Mouse (Mus musculus) splenic B cell, adult 2 months (primary cell): ENCODE results near the gene Fhl3.
A peak's percentile ranks its signal among the peaks of the same experiment; 100 is the strongest.

Experiments used
- DNase-seq: peaks from one replicate; pipeline ENCODE4 v3.0.0-alpha.2; 2011; ENCODE audit warnings: low read depth, low spot score
- H3K27me3 ChIP-seq: 2 replicates; pipeline ENCODE4 v1.6.1; 2012; ENCODE audit warnings: mild to moderate bottlenecking, low read length, moderate library complexity, mixed read lengths; ENCODE audit not compliant: control insufficient read depth, poor library complexity, insufficient read depth, severe bottlenecking
- H3K36me3 ChIP-seq: 2 replicates; pipeline ENCODE4 v1.6.1; 2012; ENCODE audit warnings: mild to moderate bottlenecking, low read length, moderate library complexity, mixed read lengths; ENCODE audit not compliant: control insufficient read depth, poor library complexity, insufficient read depth, severe bottlenecking

The Fhl3 gene

DNA sequence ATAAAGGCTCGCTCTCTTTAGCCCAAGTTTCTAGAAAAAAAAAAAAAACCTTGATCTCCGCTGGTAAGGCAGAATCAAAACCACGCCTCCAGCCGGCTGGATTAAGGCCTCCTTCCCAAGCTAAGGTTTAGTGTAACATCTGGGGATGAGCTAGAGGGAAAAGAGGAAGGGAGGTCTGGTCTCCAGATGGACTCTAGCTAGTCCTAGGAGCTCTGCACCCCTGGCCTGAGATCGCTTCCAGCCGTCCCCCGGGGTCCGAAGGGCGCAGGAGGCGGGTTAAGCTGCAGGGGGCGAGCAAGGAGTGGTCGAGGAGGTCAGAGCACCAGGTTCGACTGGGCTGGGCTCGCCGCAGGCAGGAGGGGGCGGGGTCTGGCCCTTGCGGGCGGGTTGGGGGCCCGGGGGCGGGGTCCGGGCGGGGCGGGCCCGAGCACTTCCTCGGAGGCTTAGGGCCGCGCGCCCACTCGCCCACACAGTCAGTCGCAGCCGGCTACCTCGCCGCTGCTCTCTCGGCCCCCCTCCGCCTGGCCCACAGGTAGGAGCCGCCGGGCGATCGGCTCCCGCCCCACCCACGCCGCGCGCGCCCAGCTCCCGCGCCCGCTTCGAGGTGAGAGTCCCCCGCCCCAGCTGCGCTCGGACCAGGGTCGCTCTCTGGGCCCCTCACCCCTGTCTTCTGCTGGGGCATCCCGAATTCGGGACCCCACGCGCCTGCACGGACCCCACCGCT lies at the start of gene Fhl3:
Fhl3 (plus strand) TSS at position 454 of the 724 bp plus-strand sequence.
- H3K27me3 ChIP-seq, result no peaks in the 10 kb centered on the region
- peak; percentile 77 for DNase-seq
- H3K36me3 ChIP-seq, result no peaks in the 10 kb centered on the region

DNA sequence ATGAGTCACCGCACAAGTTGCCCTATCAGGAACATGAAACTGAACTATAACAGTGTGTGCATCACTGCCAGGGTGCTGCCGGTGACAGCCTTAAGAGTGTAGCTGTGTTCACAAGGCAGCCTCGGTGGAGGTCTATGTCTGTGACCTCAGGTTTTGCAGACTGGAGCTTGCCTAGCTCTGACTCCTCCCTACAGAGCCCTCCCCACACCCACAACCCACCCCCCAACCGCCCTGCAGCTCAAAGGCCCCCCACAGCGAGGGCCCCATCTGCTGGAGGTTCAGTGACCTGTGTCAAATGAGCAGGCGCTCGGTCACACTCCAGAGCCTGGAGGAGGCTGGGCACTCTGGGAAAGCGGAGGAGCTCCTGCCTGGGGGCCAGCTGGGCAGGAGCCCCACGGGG lies 47.6 kb upstream of the Fhl3 start:
- H3K36me3 ChIP-seq, result no peaks in the 10 kb centered on the region
- H3K27me3 ChIP-seq, result no peaks in the 10 kb centered on the region
- DNase-seq, result no peak

DNA sequence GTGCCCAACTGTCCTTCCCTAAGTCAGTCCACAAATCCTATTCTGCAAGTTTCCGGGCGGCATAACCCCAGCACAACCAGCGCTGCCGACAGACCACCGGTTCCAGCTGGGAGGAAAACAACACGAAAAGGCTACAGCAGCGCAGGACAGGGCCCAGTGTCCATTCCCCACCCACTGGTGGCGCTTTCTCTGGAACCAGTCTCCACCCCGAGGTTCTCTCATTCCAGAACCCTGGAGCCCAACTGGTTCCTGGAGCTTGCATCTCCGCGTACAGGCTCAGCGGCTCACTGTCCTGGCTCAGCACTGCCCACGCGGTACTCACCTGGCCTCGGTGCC lies 44.0 kb upstream of the Fhl3 start, which contains the start of gene Pou3f1:
Pou3f1 (plus strand) TSS at position 290 of the 336 bp plus-strand sequence.
- DNase-seq, result no peak
- Histone ChIP-seq H3K36me3 (no peaks in the 10 kb centered on the region), H3K27me3 (peaks cover 4% of the 10 kb centered on the region; the same call in 1 of the 2 replicates)

DNA sequence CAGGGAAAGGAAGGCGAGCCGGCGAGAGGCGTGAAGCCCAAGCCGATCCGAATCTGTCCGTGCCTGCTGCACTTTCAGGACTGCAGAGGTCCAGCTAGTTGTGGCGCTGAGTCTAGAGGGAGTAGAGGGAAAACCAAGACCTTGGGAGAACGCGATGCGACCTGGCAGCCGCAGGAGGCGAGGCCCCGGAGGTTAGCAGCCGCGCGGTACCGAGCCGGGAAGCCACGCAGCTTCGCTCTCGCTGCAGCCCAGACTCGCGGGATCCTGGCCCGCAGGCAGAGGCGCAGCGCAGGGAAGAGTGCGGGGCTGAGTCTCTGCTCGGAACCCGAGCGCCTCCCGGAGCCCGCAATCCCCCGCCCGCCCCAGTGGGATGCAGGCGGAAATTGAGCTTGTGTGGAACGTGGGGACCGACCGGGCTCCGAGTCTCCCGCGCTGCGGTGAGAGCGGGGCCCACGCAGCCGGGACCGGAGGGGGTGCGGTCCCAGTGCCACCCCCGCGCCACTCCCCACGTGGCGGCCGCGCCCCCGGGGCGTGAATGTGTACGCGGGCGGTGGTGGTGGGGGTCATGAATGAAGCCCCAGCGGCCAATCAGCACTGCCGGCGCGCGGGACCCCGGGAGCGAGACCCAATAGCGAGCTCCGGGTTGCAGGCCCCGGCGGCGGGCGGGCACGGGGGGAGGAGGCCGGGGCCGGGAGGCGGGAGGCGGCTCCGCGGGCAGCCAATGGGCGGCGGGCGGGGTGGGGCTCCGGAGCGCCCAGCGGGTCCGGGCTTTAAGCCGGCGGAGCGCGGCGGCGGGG lies 43.4 kb upstream of the Fhl3 start:
- Histone ChIP-seq H3K36me3 (no peaks in the 10 kb centered on the region), H3K27me3 (peaks cover 4% of the 10 kb centered on the region; the same call in 1 of the 2 replicates)
- peak; percentile 45 for DNase-seq

DNA sequence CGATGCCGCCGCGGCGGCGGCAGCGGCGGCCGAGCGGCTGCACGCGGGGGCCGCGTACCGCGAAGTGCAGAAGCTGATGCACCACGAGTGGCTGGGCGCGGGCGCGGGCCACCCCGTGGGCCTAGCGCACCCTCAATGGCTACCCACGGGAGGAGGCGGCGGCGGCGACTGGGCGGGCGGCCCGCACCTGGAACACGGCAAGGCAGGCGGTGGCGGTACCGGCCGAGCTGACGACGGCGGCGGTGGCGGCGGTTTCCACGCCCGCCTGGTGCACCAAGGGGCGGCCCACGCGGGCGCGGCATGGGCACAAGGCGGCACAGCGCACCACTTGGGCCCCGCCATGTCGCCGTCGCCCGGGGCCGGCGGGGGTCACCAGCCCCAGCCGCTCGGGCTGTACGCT lies 42.7 kb upstream of the Fhl3 start:
- Histone ChIP-seq H3K27me3 (peaks cover 4% of the 10 kb centered on the region; the same call in 1 of the 2 replicates), H3K36me3 (no peaks in the 10 kb centered on the region)
- no peak for DNase-seq

DNA sequence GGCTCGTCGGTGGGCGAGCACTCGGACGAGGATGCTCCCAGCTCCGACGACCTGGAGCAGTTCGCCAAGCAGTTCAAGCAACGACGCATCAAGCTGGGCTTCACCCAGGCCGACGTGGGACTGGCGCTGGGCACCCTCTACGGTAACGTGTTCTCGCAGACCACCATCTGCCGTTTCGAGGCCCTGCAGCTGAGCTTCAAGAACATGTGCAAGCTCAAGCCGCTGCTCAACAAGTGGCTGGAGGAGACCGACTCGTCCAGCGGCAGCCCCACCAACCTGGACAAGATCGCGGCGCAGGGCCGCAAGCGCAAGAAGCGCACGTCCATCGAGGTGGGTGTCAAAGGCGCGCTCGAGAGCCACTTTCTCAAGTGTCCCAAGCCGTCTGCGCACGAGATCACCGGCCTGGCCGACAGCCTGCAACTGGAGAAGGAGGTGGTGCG lies 42.1 kb upstream of the Fhl3 start:
- DNase-seq, result peak; percentile 17
- H3K36me3 ChIP-seq, result no peaks in the 10 kb centered on the region

DNA sequence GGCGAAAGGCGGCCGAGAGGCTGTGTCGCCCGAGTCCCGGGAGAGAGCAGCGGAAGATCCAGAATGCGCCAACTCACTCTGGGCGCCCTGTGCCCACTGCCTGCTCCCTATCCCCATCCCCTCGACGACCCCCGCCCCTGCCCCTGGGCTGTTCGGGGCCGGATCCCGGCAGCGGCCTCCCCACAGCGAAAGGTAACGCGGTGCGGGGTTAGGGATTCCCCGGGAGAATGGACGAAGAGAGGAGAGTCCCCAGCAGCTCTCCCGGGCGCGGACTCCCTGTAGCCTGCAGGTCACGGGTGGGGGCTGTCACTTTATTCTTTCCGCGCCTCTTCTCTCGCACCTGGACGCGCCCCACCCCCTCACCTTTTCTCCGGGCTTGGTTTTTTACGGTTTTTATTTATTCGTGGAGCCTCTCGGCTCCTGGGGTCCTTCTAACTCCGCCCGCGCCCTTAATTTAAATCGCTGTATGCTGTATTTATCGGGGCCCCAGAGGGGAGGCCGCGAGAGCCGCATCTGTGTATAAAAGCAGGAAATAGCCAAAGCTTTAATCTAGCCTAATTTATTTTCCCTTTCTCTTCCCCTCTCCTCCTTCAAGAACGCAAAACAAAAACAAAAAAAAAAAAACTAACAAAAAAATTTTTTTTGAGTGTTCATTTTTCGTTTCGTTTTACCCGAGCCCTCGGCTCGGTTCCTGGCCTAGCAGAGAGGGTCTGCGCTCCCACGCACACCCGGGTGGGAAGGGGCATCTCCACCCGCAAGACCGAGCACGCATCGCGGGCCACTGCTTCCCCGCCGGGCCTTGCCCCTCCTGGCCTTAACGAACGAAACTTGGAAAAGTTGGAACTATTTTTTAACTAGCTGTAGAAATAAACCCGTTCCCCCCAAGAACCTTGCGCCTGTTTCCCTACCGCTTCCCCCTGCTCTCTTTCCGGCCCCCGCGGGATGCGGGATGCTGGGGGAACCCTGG lies 41.0 kb upstream of the Fhl3 start:
- Histone ChIP-seq H3K27me3 (peaks cover 4% of the 10 kb centered on the region; the same call in 1 of the 2 replicates), H3K36me3 (no peaks in the 10 kb centered on the region)
- DNase-seq, result no peak

More for the DNA sequence above, 42.1 kb upstream of the Fhl3 start:
- H3K27me3 ChIP-seq, result peaks cover 4% of the 10 kb centered on the region; the same call in 1 of the 2 replicates

DNA sequence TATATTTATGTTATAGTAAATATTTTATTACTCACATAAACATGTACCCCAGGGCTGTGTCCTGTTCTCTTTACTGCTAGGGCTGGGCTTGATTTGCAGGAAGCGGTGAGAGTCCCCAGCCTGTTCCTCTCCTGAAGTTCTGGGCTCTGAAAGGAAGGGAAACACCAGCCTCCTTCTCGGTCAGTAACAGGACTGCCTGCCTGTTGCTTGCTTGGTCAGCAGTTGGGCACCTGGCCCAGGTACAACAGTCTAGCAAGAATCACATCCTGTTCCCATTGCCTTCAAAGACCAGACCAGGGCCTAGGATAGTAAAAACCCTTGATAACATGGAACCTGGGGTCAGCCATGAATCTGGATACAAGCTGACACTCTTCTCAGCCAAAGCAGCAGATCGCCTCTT lies 39.9 kb upstream of the Fhl3 start:
- Histone ChIP-seq H3K36me3 (no peaks in the 10 kb centered on the region), H3K27me3 (peaks cover 4% of the 10 kb centered on the region; the same call in 1 of the 2 replicates)
- no peak for DNase-seq

DNA sequence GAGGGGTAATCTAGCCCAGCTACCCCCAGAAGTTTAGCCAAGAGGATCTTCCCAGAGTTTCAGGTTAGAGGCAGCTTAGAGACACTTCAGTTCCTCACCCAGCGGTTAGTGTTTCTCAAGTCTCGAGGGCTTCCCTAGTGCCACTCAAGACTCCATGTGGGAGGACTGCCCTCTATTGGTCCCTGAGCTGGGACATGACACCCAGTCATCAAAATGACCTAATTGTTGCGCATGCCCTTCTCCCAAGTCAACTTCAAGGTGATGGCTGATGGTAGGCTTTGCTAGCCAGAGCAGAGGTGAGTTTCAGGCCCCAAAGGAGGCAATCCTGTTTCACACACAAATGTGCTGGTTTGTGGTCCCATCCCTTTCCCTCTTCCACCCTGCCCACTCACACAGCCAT lies 37.5 kb upstream of the Fhl3 start:
- no peak for DNase-seq
- peaks cover 4% of the 10 kb centered on the region; the same call in 1 of the 2 replicates for H3K27me3 ChIP-seq
- no peaks in the 10 kb centered on the region for H3K36me3 ChIP-seq

DNA sequence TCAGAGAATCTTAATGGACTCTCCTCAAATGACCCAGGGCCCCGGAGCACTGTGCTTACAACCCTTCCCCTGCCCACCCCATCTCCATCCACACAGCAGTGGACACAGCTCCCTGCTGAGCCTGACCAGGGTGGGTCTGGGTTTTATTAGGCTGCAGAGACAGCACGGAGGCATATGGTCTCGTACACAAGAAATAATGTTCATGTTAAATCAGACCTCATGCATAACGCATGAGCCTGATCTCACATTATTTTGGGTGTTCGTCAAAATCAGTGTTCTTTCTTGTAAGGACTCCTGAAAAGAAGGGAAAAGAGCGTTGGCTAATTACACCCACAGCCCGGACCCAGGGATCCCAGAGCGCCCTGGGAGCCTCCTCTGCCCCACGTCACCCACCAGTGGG lies 36.3 kb upstream of the Fhl3 start:
- Histone ChIP-seq H3K36me3 (no peaks in the 10 kb centered on the region), H3K27me3 (peaks cover 4% of the 10 kb centered on the region; the same call in 1 of the 2 replicates)
- DNase-seq, result no peak

DNA sequence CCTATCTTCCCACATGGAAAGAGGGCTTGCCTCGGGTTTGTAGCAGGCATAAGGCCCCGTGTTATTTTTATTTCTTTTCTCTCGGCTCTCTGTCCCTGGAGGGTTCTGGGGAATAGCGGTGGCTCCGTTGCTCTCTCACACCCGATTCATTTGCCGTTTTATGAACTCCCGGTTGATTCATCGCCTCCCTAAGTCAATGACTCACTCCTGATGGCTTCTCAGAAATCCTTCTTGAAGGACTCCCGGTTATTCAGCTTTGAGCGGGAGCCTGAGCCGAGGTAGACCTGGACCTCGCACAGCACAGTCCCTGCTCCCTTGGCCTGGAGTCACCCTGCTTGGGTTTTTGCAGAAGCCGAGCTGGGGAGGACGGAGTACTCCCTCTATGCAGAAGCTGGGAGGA lies 35.9 kb upstream of the Fhl3 start:
- H3K36me3 ChIP-seq, result no peaks in the 10 kb centered on the region
- peaks cover 4% of the 10 kb centered on the region; the same call in 1 of the 2 replicates for H3K27me3 ChIP-seq
- no peak for DNase-seq

DNA sequence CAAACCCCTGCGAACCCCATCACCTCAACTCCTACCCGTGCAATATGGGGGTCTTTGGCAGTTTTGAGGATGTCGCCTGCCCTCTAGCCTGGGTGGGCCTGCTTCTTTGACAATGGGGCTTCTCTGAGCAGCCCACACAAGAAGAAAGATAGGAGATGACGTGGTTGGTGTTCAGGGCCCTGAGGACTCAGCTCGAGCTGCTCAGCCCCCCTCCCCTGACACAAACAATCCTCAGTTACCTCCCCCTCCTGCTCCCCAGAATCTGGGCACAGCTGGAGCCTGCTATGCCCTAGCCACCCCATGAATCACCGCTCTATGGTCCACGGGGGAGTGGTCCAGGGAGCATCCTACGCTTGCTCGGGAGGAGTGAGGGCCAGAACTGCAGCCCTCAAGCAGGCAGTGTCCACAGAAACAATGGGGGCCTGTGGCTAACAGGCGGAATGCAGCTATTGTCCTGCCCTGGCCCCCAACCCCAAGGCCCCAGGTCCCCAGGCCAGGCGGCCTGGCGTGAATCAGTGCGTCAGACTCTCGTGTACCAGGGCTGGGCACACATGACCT lies 32.9 kb upstream of the Fhl3 start:
- no peak for DNase-seq
- Histone ChIP-seq H3K36me3 (no peaks in the 10 kb centered on the region), H3K27me3 (no peaks in the 10 kb centered on the region; the same call in 1 of the 2 replicates)

DNA sequence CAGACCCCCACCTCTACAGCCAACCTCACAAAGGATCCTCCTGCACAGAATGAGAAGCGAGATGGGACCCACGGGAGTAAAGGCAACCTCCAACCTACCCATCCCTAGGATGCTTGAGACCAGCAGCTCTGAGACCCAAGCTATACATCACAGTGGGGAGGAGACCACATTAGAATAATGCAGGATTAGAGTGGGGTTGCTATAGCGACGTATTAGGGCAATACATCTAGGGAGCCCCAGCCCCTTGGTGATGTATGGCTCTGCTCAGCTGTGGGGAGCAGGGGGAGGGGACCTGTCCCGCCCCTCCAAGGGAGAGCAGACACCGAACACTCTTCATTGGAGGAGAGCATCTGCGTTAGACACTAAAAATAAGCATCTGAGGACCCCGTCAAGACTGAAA lies 32.4 kb upstream of the Fhl3 start:
- no peak for DNase-seq
- H3K27me3 ChIP-seq, result no peaks in the 10 kb centered on the region; the same call in 1 of the 2 replicates
- no peaks in the 10 kb centered on the region for H3K36me3 ChIP-seq

DNA sequence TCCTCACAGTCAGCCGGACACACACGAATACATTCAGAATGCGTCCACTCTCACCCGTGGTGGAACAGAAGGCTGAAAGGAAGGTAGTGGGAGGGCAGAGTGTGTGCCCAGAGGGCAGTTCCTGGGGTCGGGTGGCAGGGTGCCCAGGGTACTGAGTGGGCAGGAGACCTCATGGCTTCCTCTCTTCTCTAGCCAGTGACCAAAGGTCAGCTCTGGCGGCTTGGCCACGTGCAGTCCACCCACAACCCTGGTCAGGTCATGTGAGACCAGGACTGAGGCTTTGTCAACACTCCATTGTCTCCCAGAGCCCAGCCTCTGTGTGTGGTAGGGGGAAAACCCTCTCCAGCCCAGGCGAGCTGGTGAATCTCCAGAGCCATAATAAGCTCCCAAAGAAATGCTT lies 30.3 kb upstream of the Fhl3 start:
- Histone ChIP-seq H3K27me3 (peaks cover 1% of the 10 kb centered on the region; the same call in 1 of the 2 replicates), H3K36me3 (no peaks in the 10 kb centered on the region)
- DNase-seq, result no peak
